Mouse (Mus musculus) midbrain, embryonic 15.5 days (tissue): ENCODE data around the gene Trank1. TPM values are rescaled to one million over a fixed set of nuclear protein-coding genes. Genes with fewer than 3 reads are reported as not detected.
A peak's percentile ranks its signal among the peaks of the same experiment; 100 is the strongest.

ENCODE experiments used
- ATAC-seq: fragments of 200-750 bp; cut with Nextera tagmentation; replicated peaks from 2 replicates; pipeline ENCODE4 v1.8.0; 2017; ENCODE audit warnings: moderate TSS enrichment
- H3K27ac ChIP-seq: fragments of 300-500 bp; sonication (generic); 2 replicates; pipeline ENCODE4 v1.5.1; 2015; ENCODE audit warnings: mild to moderate bottlenecking, inconsistent platforms
- H3K27me3 ChIP-seq: fragments of 300-500 bp; sonication (generic); replicated peaks from 2 replicates; pipeline ENCODE4 v1.6.1; 2015; ENCODE audit warnings: inconsistent platforms
- H3K36me3 ChIP-seq: fragments of 300-500 bp; sonication (generic); replicated peaks from 2 replicates; pipeline ENCODE4 v1.6.1; 2015; ENCODE audit warnings: inconsistent platforms
- H3K4me1 ChIP-seq: fragments of 300-500 bp; sonication (generic); 2 replicates; pipeline ENCODE4 v1.6.1; 2015; ENCODE audit warnings: inconsistent platforms
- H3K4me2 ChIP-seq: fragments of 300-500 bp; sonication (generic); 2 replicates; pipeline ENCODE4 v1.6.1; 2015; ENCODE audit warnings: inconsistent platforms, mild to moderate bottlenecking, moderate library complexity
- H3K4me3 ChIP-seq: fragments of 300-500 bp; sonication (generic); 2 replicates; pipeline ENCODE4 v1.5.1; 2015; ENCODE audit warnings: mild to moderate bottlenecking, inconsistent platforms
- H3K9ac ChIP-seq: fragments of 300-500 bp; sonication (generic); 2 replicates; pipeline ENCODE4 v1.6.1; 2015; ENCODE audit warnings: mild to moderate bottlenecking, inconsistent platforms
- H3K9me3 ChIP-seq: fragments of 300-500 bp; sonication (generic); 2 replicates; pipeline ENCODE4 v1.6.1; 2016; ENCODE audit warnings: inconsistent platforms
- WGBS: fragments of 180-500 bp; shearing (Covaris S2); methylation state at CpG from one replicate; pipeline ENCODE4 v1.1.7; 2015; ENCODE audit warnings: mixed read lengths; 5-methylcytosine and 5-hydroxymethylcytosine counted together
- polyA plus RNA-seq: library from polyadenylated mRNA; unstranded; fragments of >200 nt; fragmentation: Nextera tagmentation; extraction: Ambion mirVana; gene quantifications from 2 replicates; pipeline ENCODE4 v1.2.1, GENCODE M21; 2015

The Trank1 gene
- polyA plus RNA-seq, 1 experiment from 2014 or later = 15.8 TPM

DNA sequence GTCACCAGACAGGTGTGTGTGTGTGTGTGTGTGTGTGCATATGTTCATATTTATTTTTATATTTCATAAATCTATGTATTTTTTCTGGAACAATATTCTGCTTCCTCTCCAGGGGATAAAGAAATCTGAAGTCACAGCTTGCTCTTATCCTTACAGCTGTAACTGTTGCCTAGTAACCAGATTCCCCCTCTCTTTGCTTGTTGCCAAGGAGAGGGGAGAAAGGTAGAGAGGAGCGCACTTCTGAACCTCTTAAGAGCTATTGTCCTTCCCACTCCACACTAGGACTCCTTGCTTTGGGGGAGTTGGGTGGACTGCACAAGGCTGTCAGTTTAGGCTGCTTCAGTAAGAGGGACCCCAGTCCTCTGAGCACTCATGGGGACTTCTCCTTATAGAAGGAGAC, 40.1 kb downstream of the Trank1 start:
- 0% methylated on average over 1 of the region's 1 CpGs for WGBS

DNA sequence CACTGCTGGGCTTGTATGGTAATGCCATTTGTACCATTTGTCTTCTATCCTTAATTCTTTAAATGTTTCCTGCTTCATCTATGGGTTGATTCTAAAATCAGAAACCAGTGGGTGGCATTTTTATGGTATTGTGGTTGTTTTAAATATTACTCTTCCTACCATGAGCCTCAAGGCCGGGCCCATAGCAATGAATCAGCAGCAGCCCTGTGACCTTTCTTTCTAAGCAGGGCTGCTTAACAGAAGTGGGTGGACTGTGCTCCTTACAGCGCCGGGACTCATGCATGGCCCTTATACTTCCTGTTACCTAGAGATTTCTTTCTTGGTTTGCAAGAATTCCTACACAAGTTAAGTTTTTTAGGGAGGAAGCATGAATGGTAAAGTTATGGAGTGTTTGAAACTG, 41.1 kb downstream of the Trank1 start:
- Histone ChIP-seq H3K9ac (no peak overlapping the region), H3K36me3 (no peaks in the 10 kb centered on the region), H3K27me3 (no peaks in the 10 kb centered on the region), H3K4me3 (peak overlapping the region; percentile 30), H3K4me2 (peak overlapping the region; percentile 51), H3K27ac (0 out of 2 replicates have a peak overlapping the region, but pooled peaks have one; percentile 84), H3K9me3 (no peaks in the 10 kb centered on the region), H3K4me1 (peaks cover 25% of the 10 kb centered on the region)
- 72% methylated on average over 3 of the region's 3 CpGs for WGBS
- ATAC-seq = no peak

More for the DNA sequence above, 40.1 kb downstream of the Trank1 start:
- Histone ChIP-seq H3K9ac (no peak overlapping the region), H3K36me3 (no peaks in the 10 kb centered on the region), H3K9me3 (no peaks in the 10 kb centered on the region), H3K4me2 (peak overlapping the region; percentile 51), H3K27me3 (no peaks in the 10 kb centered on the region), H3K4me3 (peak overlapping the region; percentile 30), H3K27ac (peak overlapping the region; percentile 84), H3K4me1 (peaks cover 25% of the 10 kb centered on the region)
- peak; percentile 93 for ATAC-seq

DNA sequence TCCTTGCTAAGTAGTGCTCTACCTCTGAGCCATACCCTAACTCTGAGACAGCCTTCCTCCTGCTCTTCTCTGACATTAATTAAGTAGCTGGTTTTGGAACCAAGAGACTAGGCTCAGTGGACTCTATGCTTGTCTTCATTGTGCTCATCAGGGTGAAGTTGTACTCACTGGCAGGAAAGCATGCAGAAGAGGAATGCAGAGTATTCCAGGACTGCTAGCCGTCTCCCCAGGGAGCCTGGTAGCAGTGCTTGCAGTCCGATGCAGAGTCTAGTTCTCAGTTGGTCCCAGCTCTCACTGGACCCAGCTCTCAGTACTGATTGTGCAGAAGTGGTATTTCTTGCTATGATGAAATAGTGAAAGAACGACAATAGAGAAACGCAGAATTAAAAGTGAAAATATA, 43.5 kb downstream of the Trank1 start:
- Histone ChIP-seq H3K4me3 (no peak overlapping the region), H3K4me1 (peaks cover 25% of the 10 kb centered on the region), H3K27me3 (no peaks in the 10 kb centered on the region), H3K4me2 (0 out of 2 replicates have a peak overlapping the region, but pooled peaks have one; percentile 12), H3K27ac (no peak overlapping the region), H3K36me3 (no peaks in the 10 kb centered on the region), H3K9ac (no peak overlapping the region), H3K9me3 (no peaks in the 10 kb centered on the region)
- ATAC-seq = no peak
- WGBS = 51% methylated on average over 4 of the region's 4 CpGs

DNA sequence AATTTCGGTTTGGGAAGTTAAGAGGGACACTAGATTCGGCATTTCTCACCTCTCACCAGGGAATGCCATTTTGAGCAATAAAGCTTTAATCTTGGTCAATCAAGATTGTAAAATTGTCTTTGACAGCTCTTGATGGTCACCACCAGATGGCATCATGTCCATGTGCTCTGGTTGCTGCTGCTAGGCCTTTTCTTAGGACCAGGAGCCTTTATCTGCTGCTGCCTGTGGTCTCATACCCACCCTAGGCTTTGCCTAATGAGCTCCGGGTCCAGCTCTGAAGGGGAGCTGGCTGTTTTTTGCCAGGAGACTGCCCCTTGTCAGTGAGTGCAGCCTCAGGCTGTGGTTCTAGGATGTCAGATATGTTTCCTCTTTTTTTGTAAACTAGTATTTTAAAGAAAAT, 44.8 kb downstream of the Trank1 start:
- Histone ChIP-seq H3K9me3 (no peaks in the 10 kb centered on the region), H3K27ac (no peak overlapping the region), H3K4me2 (no peak overlapping the region), H3K4me1 (peaks cover 16% of the 10 kb centered on the region), H3K9ac (no peak overlapping the region), H3K36me3 (no peaks in the 10 kb centered on the region), H3K27me3 (no peaks in the 10 kb centered on the region), H3K4me3 (no peak overlapping the region)
- WGBS = 46% methylated on average over 3 of the region's 3 CpGs
- no peak for ATAC-seq

GRCm38 (mm10) chr9:111363656-111364055, 52.1 kb downstream of the Trank1 start:
- 78% methylated on average over 7 of the region's 7 CpGs for WGBS
- Histone ChIP-seq H3K27me3 (no peaks in the 10 kb centered on the region), H3K9me3 (no peaks in the 10 kb centered on the region), H3K4me3 (no peak overlapping the region), H3K4me1 (no peaks in the 10 kb centered on the region), H3K9ac (no peak overlapping the region), H3K27ac (no peak overlapping the region), H3K4me2 (no peak overlapping the region), H3K36me3 (peaks cover 16% of the 10 kb centered on the region; the same call in 1 of the 2 replicates)
- no peak for ATAC-seq

DNA sequence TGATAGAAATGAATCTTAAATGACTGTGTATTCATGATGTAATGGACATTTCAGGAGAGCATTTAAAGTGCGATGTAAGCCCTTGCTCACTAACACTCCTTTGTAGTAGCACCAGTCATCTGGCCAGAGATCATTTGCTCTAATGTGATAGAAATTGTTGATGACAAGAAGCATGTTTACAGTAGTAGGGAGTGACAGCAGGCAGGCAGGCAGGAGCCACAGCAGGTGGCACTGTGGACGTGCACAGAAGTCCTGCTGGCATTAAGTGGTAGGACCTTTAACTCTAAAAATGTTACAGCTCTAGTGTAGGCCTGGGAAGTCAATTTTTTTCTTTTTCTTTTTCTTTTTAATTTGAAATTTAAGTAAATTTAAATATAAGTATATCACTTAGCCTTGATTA, 56.2 kb downstream of the Trank1 start:
- Histone ChIP-seq H3K9me3 (no peaks in the 10 kb centered on the region), H3K27ac (no peak overlapping the region), H3K27me3 (no peaks in the 10 kb centered on the region), H3K36me3 (peaks cover 16% of the 10 kb centered on the region; the same call in 1 of the 2 replicates), H3K4me1 (no peaks in the 10 kb centered on the region), H3K9ac (no peak overlapping the region), H3K4me3 (no peak overlapping the region), H3K4me2 (no peak overlapping the region)
- 62% methylated on average over 2 of the region's 2 CpGs for WGBS
- no peak for ATAC-seq

GRCm38 (mm10) chr9:111372079-111372478, 60.5 kb downstream of the Trank1 start:
- no peak overlapping the region for H3K4me3 ChIP-seq
- no peak for ATAC-seq

DNA sequence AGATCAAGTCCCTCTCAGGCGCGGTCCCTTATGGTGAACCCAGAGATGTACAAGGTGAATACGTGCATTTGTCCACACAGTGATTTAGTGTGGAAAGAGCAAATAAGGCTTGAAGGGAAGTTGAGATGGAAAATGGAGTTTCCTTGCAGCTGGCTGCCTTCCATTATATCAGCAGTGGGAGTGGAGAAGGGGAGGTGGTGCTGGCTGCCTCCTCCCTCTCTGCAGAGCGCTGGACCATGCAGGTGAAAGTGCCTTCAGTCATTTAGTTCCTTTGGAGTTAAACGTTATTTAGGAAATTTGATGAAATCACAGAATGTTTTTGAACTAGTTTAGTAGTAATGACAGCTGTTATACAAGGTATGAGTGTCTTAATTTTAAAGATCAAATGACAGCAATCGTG, 66.3 kb downstream of the Trank1 start:
- H3K27ac ChIP-seq = no peak overlapping the region
- H3K9me3 ChIP-seq = no peaks in the 10 kb centered on the region
- H3K27me3 ChIP-seq = no peaks in the 10 kb centered on the region
- no peak overlapping the region for H3K4me2 ChIP-seq
- WGBS = 83% methylated on average over 6 of the region's 6 CpGs
- H3K4me3 ChIP-seq = no peak overlapping the region
- no peak for ATAC-seq
- no peaks in the 10 kb centered on the region for H3K4me1 ChIP-seq
- H3K9ac ChIP-seq = no peak overlapping the region
- no peaks in the 10 kb centered on the region for H3K36me3 ChIP-seq

More at GRCm38 (mm10) chr9:111372079-111372478, 60.5 kb downstream of the Trank1 start:
- H3K4me1 ChIP-seq = no peaks in the 10 kb centered on the region
- H3K27me3 ChIP-seq = no peaks in the 10 kb centered on the region
- H3K9ac ChIP-seq = no peak overlapping the region
- no peaks in the 10 kb centered on the region for H3K9me3 ChIP-seq
- no peak overlapping the region for H3K27ac ChIP-seq
- WGBS = 89% methylated on average over 3 of the region's 3 CpGs
- H3K36me3 ChIP-seq = no peaks in the 10 kb centered on the region
- H3K4me2 ChIP-seq = no peak overlapping the region

GRCm38 (mm10) chr9:111381056-111382025, 69.8 kb downstream of the Trank1 start:
- no peaks in the 10 kb centered on the region for H3K27me3 ChIP-seq
- no peaks in the 10 kb centered on the region for H3K9me3 ChIP-seq
- peaks cover 11% of the 10 kb centered on the region for H3K4me1 ChIP-seq
- no peaks in the 10 kb centered on the region for H3K36me3 ChIP-seq
- no peak overlapping the region for H3K4me3 ChIP-seq
- no peak for ATAC-seq
- H3K9ac ChIP-seq = no peak overlapping the region
- no peak overlapping the region for H3K4me2 ChIP-seq
- H3K27ac ChIP-seq = no peak overlapping the region
- whole genome bisulfite sequencing = 87% methylated on average over 9 of the region's 9 CpGs

DNA sequence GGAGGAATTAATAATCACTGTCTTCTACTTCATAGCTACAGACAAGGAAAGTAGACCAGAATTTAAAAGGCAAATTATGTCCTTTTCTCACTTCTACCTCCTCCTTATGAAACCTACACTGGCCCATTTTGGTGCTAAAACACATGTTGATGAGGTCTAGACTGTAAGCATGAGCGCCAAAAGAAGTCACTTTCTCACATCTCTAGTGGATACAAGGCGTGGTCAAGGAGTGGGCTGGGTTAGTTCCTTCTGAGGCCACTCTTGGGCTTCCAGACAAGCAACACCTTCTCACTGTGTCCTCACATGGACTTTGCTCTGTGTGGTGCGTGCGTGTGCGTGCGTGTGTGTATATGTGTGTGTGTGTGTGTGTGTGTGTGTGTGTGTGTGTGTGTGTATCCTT, 70.9 kb downstream of the Trank1 start:
- H3K27me3 ChIP-seq = no peaks in the 10 kb centered on the region

GRCm38 (mm10) chr9:111383046-111383445, 71.5 kb downstream of the Trank1 start:
- no peak overlapping the region for H3K4me3 ChIP-seq
- H3K36me3 ChIP-seq = no peaks in the 10 kb centered on the region
- no peak overlapping the region for H3K9ac ChIP-seq
- peaks cover 11% of the 10 kb centered on the region for H3K4me1 ChIP-seq
- 91% methylated on average over 3 of the region's 3 CpGs for WGBS
- no peak overlapping the region for H3K27ac ChIP-seq
- H3K4me2 ChIP-seq = no peak overlapping the region
- no peaks in the 10 kb centered on the region for H3K27me3 ChIP-seq
- ATAC-seq = no peak
- no peaks in the 10 kb centered on the region for H3K9me3 ChIP-seq

More for the DNA sequence above, 70.9 kb downstream of the Trank1 start:
- H3K9me3 ChIP-seq = no peaks in the 10 kb centered on the region
- no peak overlapping the region for H3K4me2 ChIP-seq
- no peak for ATAC-seq
- H3K4me3 ChIP-seq = no peak overlapping the region
- no peak overlapping the region for H3K27ac ChIP-seq
- 90% methylated on average over 6 of the region's 6 CpGs for WGBS
- no peak overlapping the region for H3K9ac ChIP-seq
- H3K4me1 ChIP-seq = peaks cover 11% of the 10 kb centered on the region
- no peaks in the 10 kb centered on the region for H3K36me3 ChIP-seq

GRCm38 (mm10) chr9:111383756-111384155, 72.2 kb downstream of the Trank1 start:
- H3K9ac ChIP-seq = no peak overlapping the region
- peak overlapping the region; percentile 24 for H3K27ac ChIP-seq
- ATAC-seq = peak; percentile 75

More at GRCm38 (mm10) chr9:111383756-111384155, 72.2 kb downstream of the Trank1 start:
- WGBS = 38% methylated on average over 3 of the region's 3 CpGs
- Histone ChIP-seq H3K4me2 (no peak overlapping the region), H3K27me3 (no peaks in the 10 kb centered on the region), H3K4me3 (no peak overlapping the region), H3K9me3 (no peaks in the 10 kb centered on the region), H3K36me3 (no peaks in the 10 kb centered on the region), H3K4me1 (peaks cover 11% of the 10 kb centered on the region)
